8 mouse cellular contexts compared by ENCODE assay signal in the genomic region with DNA sequence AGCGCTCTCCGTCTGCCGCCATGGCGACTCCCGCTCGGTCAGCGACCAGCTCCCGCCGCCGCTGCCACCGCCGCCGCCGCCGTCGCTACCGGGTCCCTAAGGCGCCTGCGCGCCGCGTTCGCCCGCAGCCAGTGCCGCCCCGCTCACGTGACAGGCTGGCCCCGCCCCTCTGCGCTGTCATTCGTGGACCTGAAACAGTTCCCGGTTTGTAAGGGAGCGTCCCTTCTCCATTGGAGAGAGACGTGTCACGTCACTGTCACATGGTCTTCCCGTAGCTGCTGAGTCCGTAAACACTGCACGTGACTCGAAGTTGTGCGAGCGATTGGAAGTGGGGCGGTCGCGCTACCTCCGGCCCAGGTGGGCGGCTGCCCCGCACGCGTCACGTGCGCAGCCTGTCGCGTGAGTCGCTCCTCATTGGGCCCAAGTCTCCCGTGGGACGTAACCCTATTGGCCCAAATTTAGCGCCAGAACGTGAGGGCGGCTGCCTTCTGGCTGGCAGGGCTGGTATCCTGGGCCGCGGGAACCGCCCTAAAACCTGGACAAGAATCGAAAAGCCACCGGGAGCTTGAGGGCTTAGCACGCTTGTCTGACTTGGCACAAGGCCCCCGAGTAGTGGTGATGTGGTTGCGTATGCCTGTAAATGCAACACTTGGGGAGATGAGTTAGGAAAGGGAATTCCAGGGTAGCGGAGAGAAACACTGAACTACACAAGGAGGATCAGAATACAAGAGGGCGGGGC. TPM values are rescaled to one million over a fixed set of nuclear protein-coding genes. Genes with fewer than 3 reads are reported as not detected.
DNase-seq lines count a peak whose midpoint lies in the region; ATAC-seq and TF ChIP-seq lines count a peak whose summit lies in the region.

A gene (minus strand): TSS at position 103 of the 739 bp plus-strand sequence.
A gene (plus strand): TSS at position 329 of the 739 bp plus-strand sequence.

- H3K4me2 ChIP-seq in forebrain, embryonic 12.5 days = peak within 1 kb of the TSS; percentile 89
- peak within 1 kb of the TSS; percentile 75 for H3K4me2 ChIP-seq in heart, postnatal 0 days (ENCODE audit: low read depth, low read length)
- peak within 1 kb of the TSS; percentile 88 for H3K4me2 ChIP-seq in liver, embryonic 16.5 days (ENCODE audit: low read depth, low read length)
- peak within 1 kb of the TSS; percentile 90 for H3K4me2 ChIP-seq in neural tube, embryonic 13.5 days

- no peaks in the 10 kb centered on the region for H3K27me3 ChIP-seq in E14TG2a.4 (ENCODE audit: insufficient read depth, low read length)
- H3K27me3 ChIP-seq in forebrain, embryonic 12.5 days = no peaks in the 10 kb centered on the region
- H3K27me3 ChIP-seq in heart, postnatal 0 days (ENCODE audit: control insufficient read depth, insufficient read depth, low read length) = no peaks in the 10 kb centered on the region
- no peaks in the 10 kb centered on the region for H3K27me3 ChIP-seq in liver, embryonic 16.5 days (ENCODE audit: control insufficient read depth, insufficient read depth, low read depth, low read length)
- no peaks in the 10 kb centered on the region for H3K27me3 ChIP-seq in neural tube, embryonic 13.5 days
- H3K27me3 ChIP-seq in testis, adult 2 months (ENCODE audit: control insufficient read depth, insufficient read depth, low read length) = no peaks in the 10 kb centered on the region

- no peaks in the 10 kb centered on the region for H3K9me3 ChIP-seq in E14TG2a.4 (ENCODE audit: low read length)
- no peaks in the 10 kb centered on the region for H3K9me3 ChIP-seq in forebrain, embryonic 12.5 days
- H3K9me3 ChIP-seq in heart, postnatal 0 days (replicated peaks; ENCODE audit: control insufficient read depth, low read length) = no peaks in the 10 kb centered on the region
- no peaks in the 10 kb centered on the region for H3K9me3 ChIP-seq in liver, embryonic 16.5 days (replicated peaks; ENCODE audit: control insufficient read depth, low read length)
- no peaks in the 10 kb centered on the region for H3K9me3 ChIP-seq in neural tube, embryonic 13.5 days

- no peak for TF ChIP-seq EP300 in heart, postnatal 0 days (IDR thresholded peaks at IDR 0.05; ENCODE audit: low read depth)

- H3K9ac ChIP-seq in forebrain, embryonic 12.5 days = peak within 1 kb of the TSS; percentile 96
- H3K9ac ChIP-seq in heart, postnatal 0 days (replicated peaks; ENCODE audit: low read depth, low read length) = peak within 1 kb of the TSS; percentile 87
- H3K9ac ChIP-seq in liver, embryonic 16.5 days (ENCODE audit: low read depth, low read length) = peak within 1 kb of the TSS; percentile 97
- peak within 1 kb of the TSS; percentile 99 for H3K9ac ChIP-seq in neural tube, embryonic 13.5 days

- DNase-seq in c-Kit-positive CD71-positive TER-119-positive erythroid progenitor cells, embryonic 14.5 days (ENCODE audit: low spot score) = peak; percentile 98
- peak; percentile 100 for DNase-seq in heart, postnatal 0 days (ENCODE audit: low spot score)
- DNase-seq in kidney, postnatal 4 days = peak; percentile 100

- TF ChIP-seq CTCF in E14TG2a.4 (conservative IDR thresholded peaks at IDR 0.05; ENCODE audit: low read length) = no peak
- TF ChIP-seq CTCF in heart, postnatal 0 days (IDR thresholded peaks at IDR 0.05; ENCODE audit: low read depth) = no peak
- no peak for TF ChIP-seq CTCF in testis, adult 2 months (IDR thresholded peaks at IDR 0.05; ENCODE audit: control insufficient read depth, insufficient read depth, insufficient replicate concordance, low read depth, low read length)

- ATAC-seq in forebrain, embryonic 12.5 days (ENCODE audit: low FRiP score) = peak; percentile 99
- ATAC-seq in heart, postnatal 0 days (ENCODE audit: insufficient read depth, low read depth) = peak; percentile 99
- peak; percentile 97 for ATAC-seq in liver, embryonic 16.5 days (ENCODE audit: low read depth)
- ATAC-seq in neural tube, embryonic 13.5 days (ENCODE audit: low read depth) = peak; percentile 99

- H3K36me3 ChIP-seq in E14TG2a.4 (ENCODE audit: insufficient read depth, low read length) = peaks cover 50% of the 10 kb centered on the region
- H3K36me3 ChIP-seq in forebrain, embryonic 12.5 days (replicated peaks) = peaks cover 34% of the 10 kb centered on the region
- peaks cover 33% of the 10 kb centered on the region for H3K36me3 ChIP-seq in heart, postnatal 0 days (replicated peaks; ENCODE audit: control insufficient read depth, insufficient read depth, low read length)
- peaks cover 32% of the 10 kb centered on the region for H3K36me3 ChIP-seq in liver, embryonic 16.5 days (ENCODE audit: control insufficient read depth, insufficient read depth)
- H3K36me3 ChIP-seq in neural tube, embryonic 13.5 days = peaks cover 36% of the 10 kb centered on the region
- no peaks in the 10 kb centered on the region for H3K36me3 ChIP-seq in testis, adult 2 months (ENCODE audit: control insufficient read depth, insufficient read depth, low read length)

- peaks cover 70% of the 10 kb centered on the region for H3K4me1 ChIP-seq in E14TG2a.4 (replicated peaks; ENCODE audit: low read depth, low read length)
- H3K4me1 ChIP-seq in forebrain, embryonic 12.5 days = peaks cover 34% of the 10 kb centered on the region
- H3K4me1 ChIP-seq in heart, postnatal 0 days (ENCODE audit: control insufficient read depth, insufficient read depth) = peaks cover 9% of the 10 kb centered on the region
- H3K4me1 ChIP-seq in liver, embryonic 16.5 days (ENCODE audit: control insufficient read depth, low read depth, low read length) = peaks cover 25% of the 10 kb centered on the region
- peaks cover 50% of the 10 kb centered on the region for H3K4me1 ChIP-seq in neural tube, embryonic 13.5 days (replicated peaks)
- peaks cover 4% of the 10 kb centered on the region for H3K4me1 ChIP-seq in testis, adult 2 months (ENCODE audit: control insufficient read depth, insufficient read depth, low read length)

- under 1% methylated on average over 68 of the region's 68 CpGs for WGBS in forebrain, embryonic 12.5 days
- under 1% methylated on average over 64 of the region's 68 CpGs for WGBS in heart, postnatal 0 days
- under 1% methylated on average over 67 of the region's 68 CpGs for WGBS in liver, embryonic 16.5 days (ENCODE audit: insufficient replicate concordance)
- WGBS in neural tube, embryonic 13.5 days = under 1% methylated on average over 66 of the region's 68 CpGs

- peak within 1 kb of the TSS; percentile 93 for H3K27ac ChIP-seq in forebrain, embryonic 12.5 days
- H3K27ac ChIP-seq in heart, postnatal 0 days (ENCODE audit: low read depth) = peak within 1 kb of the TSS; percentile 86
- peak within 1 kb of the TSS; percentile 96 for H3K27ac ChIP-seq in liver, embryonic 16.5 days (ENCODE audit: low read length)
- peak within 1 kb of the TSS; percentile 89 for H3K27ac ChIP-seq in neural tube, embryonic 13.5 days (replicated peaks)
- H3K27ac ChIP-seq in testis, adult 2 months (ENCODE audit: control insufficient read depth, insufficient read depth, low read depth, low read length) = peak within 1 kb of the TSS; percentile 88

- peak within 1 kb of the TSS; percentile 97 for H3K4me3 ChIP-seq in E14TG2a.4 (replicated peaks; ENCODE audit: low read length)
- peak within 1 kb of the TSS; percentile 93 for H3K4me3 ChIP-seq in forebrain, embryonic 12.5 days (replicated peaks)
- peak within 1 kb of the TSS; percentile 81 for H3K4me3 ChIP-seq in heart, postnatal 0 days (ENCODE audit: low read depth, low read length)
- H3K4me3 ChIP-seq in liver, embryonic 16.5 days (ENCODE audit: low read depth, low read length) = peak within 1 kb of the TSS; percentile 95
- H3K4me3 ChIP-seq in neural tube, embryonic 13.5 days = peak within 1 kb of the TSS; percentile 99
- peak within 1 kb of the TSS; percentile 84 for H3K4me3 ChIP-seq in testis, adult 2 months (ENCODE audit: control insufficient read depth, low read depth, low read length)

- peak; percentile 59 for TF ChIP-seq POLR2A in testis, adult 2 months (IDR thresholded peaks at IDR 0.05; ENCODE audit: control insufficient read depth, low read depth, low read length)

RNA-seq across cellular contexts. Expression of the first gene that starts in this region (rescaled TPM):
- 67.3 and 73.1 TPM in 2 replicates for polyA plus RNA-seq in forebrain, embryonic 12.5 days (2016; fragmentation: Nextera tagmentation; extraction: Ambion mirVana)
- total RNA-seq in heart, postnatal 0 days (2014; rRNA removed; ENCODE audit: low replicate concordance) = 16.6 and 39.0 TPM in 2 replicates
- 20.4 and 24.8 TPM in 2 replicates for polyA plus RNA-seq in heart, postnatal 0 days (2015; fragmentation: Nextera tagmentation; extraction: Ambion mirVana)
- polyA plus RNA-seq in liver, embryonic 16.5 days (2015; fragmentation: Nextera tagmentation; extraction: Ambion mirVana) = 22.8 and 24.9 TPM in 2 replicates
- polyA plus RNA-seq in neural tube, embryonic 13.5 days (2015; fragmentation: Nextera tagmentation; extraction: Ambion mirVana) = 90.2 and 103 TPM in 2 replicates
- 35.1 and 48.1 TPM in 2 replicates for polyA plus RNA-seq in testis, adult 2 months (2012; rRNA removed)

RNA-seq across cellular contexts. Expression of the second gene that starts in this region (rescaled TPM):
- 43.8 and 44.3 TPM in 2 replicates for polyA plus RNA-seq in forebrain, embryonic 12.5 days (2016; fragmentation: Nextera tagmentation; extraction: Ambion mirVana)
- 15.7 and 22.3 TPM in 2 replicates for total RNA-seq in heart, postnatal 0 days (2014; rRNA removed; ENCODE audit: low replicate concordance)
- polyA plus RNA-seq in heart, postnatal 0 days (2015; fragmentation: Nextera tagmentation; extraction: Ambion mirVana) = 20.5 and 22.2 TPM in 2 replicates
- 75.2 and 83.1 TPM in 2 replicates for polyA plus RNA-seq in liver, embryonic 16.5 days (2015; fragmentation: Nextera tagmentation; extraction: Ambion mirVana)
- 25.8 and 27.4 TPM in 2 replicates for polyA plus RNA-seq in neural tube, embryonic 13.5 days (2015; fragmentation: Nextera tagmentation; extraction: Ambion mirVana)
- polyA plus RNA-seq in testis, adult 2 months (2012; rRNA removed) = 5.6 and 5.8 TPM in 2 replicates

Comparison
In these comparisons a context has a peak if more than half of its experiments do, and no peak if none do; other contexts are left out.
1. Peak in every context shown above with its lines: DNase-seq, ATAC-seq, H3K4me3 ChIP-seq and H3K27ac ChIP-seq.